Mouse (Mus musculus) testis, adult 2 months (tissue): Measurements from ENCODE around the gene Cbx7. TPM values are rescaled to one million over a fixed set of nuclear protein-coding genes. Genes with fewer than 3 reads are reported as not detected.

Source experiments
- H3K27ac ChIP-seq: fragments of 200-500 bp; 2 replicates; pipeline ENCODE4 v1.5.1; 2012; ENCODE audit warnings: low read depth, low read length; ENCODE audit not compliant: control insufficient read depth, insufficient read depth
- H3K27me3 ChIP-seq: fragments of 200-500 bp; 2 replicates; pipeline ENCODE4 v1.6.1; 2012; ENCODE audit warnings: mild to moderate bottlenecking, low read length, moderate library complexity; ENCODE audit not compliant: control insufficient read depth, insufficient read depth
- H3K36me3 ChIP-seq: fragments of 200-500 bp; 2 replicates; pipeline ENCODE4 v1.6.1; 2012; ENCODE audit warnings: mild to moderate bottlenecking, low read length; ENCODE audit not compliant: control insufficient read depth, insufficient read depth
- H3K4me1 ChIP-seq: fragments of 200-500 bp; 2 replicates; pipeline ENCODE4 v1.6.1; 2012; ENCODE audit warnings: low read length; ENCODE audit not compliant: control insufficient read depth, insufficient read depth
- H3K4me3 ChIP-seq: fragments of 200-500 bp; 2 replicates; pipeline ENCODE4 v1.5.1; 2012; ENCODE audit warnings: low read depth, mild to moderate bottlenecking, low read length, moderate library complexity, mixed read lengths; ENCODE audit not compliant: control insufficient read depth
- CTCF ChIP-seq: fragments of 200-500 bp; IDR thresholded peaks from 2 replicates; pipeline ENCODE4 v1.5.1; 2012; ENCODE audit warnings: low read depth, mild to moderate bottlenecking, inconsistent platforms, low read length, moderate library complexity; ENCODE audit not compliant: control insufficient read depth, insufficient read depth, insufficient replicate concordance
- POLR2A ChIP-seq: fragments of 200-500 bp; IDR thresholded peaks from 2 replicates; pipeline ENCODE4 v1.6.1; 2012; ENCODE audit warnings: low read depth, mild to moderate bottlenecking, inconsistent platforms, low read length, moderate library complexity; ENCODE audit not compliant: control insufficient read depth
- polyA plus RNA-seq: library from polyadenylated mRNA; depleted of rRNA; stranded (reverse); fragments of >200 nt; gene quantifications from 2 replicates; pipeline ENCODE4 v1.2.3, GENCODE M21; 2012; rRNA removed

Cbx7 gene
- polyA plus RNA-seq, 1 experiment = 44.0 TPM

DNA sequence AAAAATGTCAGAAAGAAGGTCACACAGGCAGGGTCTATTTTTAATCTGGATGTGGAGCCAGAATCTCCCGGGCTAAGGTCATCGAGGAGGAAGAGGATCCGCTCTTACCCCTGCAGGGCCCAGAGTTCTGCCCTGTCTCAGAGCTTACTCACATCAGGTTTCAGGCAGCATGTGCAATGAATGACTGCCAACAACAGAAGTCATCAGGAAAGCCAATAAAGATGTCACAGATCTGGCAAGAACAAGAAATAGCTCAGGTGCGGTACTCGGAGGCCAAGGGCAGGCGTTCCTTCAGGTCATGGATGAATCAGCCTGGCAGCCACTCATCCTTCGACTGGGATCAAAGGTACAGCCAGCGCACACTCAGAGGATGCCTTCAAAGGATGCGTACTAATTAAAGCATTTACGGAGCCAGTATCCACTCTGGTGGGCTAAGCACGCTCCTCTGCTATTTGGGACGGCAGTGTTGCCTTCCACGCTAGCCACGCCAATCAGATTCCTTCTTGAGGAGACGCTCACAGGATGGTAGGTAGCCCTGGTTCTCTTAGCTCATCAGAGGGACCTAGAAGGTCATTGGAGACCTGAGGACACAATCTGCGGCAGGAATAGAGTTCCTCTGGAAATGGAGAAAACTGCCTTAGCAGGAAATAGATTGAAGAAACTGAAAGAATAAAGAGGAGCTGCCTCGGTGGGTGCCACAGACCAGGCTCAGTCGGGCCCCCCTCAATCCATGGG, 95.5 kb downstream of the Cbx7 start:
- Histone ChIP-seq H3K27me3 (no peaks in the 10 kb centered on the region), H3K4me3 (no peak overlapping the region), H3K4me1 (peaks cover 6% of the 10 kb centered on the region), H3K36me3 (no peaks in the 10 kb centered on the region), H3K27ac (no peak overlapping the region)
- TF ChIP-seq CTCF (no peak), POLR2A (no peak)

DNA sequence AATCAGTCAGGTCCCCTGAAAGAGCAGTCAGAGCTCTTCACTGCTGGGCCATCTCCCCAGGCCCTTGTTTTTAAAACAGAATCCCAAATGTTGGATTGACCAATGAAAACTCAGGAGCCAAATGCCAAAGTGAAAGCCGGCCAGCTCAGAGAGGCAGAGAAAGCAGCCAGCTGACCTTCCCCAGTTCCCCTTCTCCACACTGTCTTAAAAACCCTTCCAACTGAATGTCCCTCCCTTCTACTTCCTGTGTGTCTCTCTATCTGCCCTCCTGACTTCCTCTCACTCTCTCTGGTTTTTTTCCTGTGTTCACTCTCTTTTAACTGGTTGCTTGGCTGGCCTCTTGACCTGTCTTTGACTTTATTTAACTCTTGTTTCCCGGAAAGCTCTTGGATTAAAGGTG, 96.9 kb downstream of the Cbx7 start:
- Histone ChIP-seq H3K36me3 (no peaks in the 10 kb centered on the region), H3K27me3 (no peaks in the 10 kb centered on the region), H3K4me3 (no peak overlapping the region), H3K4me1 (peaks cover 2% of the 10 kb centered on the region), H3K27ac (no peak overlapping the region)
- TF ChIP-seq POLR2A = no peak
- TF ChIP-seq CTCF = no peak

DNA sequence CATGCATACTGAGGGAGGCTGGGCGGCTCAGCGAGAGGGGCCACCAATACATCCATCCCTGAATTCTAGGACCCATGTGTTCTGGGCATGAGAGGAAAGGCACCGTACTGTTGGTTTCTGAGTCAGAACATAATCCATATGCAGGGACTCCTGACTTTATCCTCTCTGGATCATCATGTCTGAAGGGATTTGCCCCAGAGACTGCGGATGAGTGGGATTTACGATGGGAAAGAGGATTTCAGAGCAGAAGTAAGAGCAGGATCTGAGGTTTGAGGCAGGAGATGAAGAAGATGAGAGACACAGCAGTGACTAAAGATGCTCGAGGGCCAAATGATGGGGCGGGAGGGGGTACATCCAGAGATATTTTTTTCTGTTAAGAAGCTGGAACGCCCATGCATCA, 97.4 kb downstream of the Cbx7 start:
- Histone ChIP-seq H3K4me3 (no peak overlapping the region), H3K36me3 (no peaks in the 10 kb centered on the region), H3K27me3 (no peaks in the 10 kb centered on the region), H3K4me1 (no peaks in the 10 kb centered on the region), H3K27ac (no peak overlapping the region)
- TF ChIP-seq POLR2A = no peak
- no peak for TF ChIP-seq CTCF

DNA sequence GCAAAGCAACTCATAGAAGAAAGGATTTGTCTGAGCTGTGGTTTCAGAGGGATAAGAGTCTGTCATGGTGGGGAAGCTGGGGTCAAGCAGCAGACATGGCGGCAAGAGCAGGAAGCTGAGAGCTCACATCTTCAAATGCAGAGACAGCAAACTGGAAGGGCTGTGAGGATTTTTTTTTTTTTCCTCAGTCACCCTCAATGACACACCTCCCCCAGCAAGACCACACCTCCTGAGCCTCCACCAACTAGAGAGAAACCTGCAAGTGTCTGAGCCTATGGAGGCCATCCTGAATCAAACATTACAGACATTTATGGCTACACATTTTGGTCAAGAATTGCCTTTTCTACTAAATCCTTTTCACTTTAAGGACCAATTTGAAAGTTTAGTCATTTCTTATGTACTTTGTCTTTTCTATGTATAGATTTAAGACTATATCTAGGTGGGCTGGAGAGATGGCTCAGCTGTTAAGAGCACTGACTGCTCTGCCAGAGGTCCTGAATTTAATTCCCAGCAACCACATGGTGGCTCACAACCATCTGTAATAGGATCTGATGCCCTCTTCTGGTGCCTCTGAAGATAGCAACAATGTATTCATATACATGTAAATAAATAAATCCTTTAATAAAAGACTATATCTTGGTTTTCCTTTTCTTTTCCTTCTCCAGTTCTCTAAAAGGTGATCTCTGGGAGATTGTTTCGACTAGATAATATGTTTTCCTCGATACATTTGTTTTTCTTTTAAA, 103.5 kb downstream of the Cbx7 start:
- Histone ChIP-seq H3K4me3 (no peak overlapping the region), H3K27me3 (no peaks in the 10 kb centered on the region), H3K36me3 (no peaks in the 10 kb centered on the region), H3K27ac (no peak overlapping the region), H3K4me1 (no peaks in the 10 kb centered on the region)
- TF ChIP-seq POLR2A = no peak

Other genes with a start within 250 kb of the Cbx7 start
- gene Sun2, start 228.6 kb downstream of the Cbx7 start, polyA plus RNA-seq = 16.7 and 19.5 TPM in 2 replicates
- 187 and 198 TPM in 2 replicates for gene Dnal4, start 193.3 kb downstream of the Cbx7 start, polyA plus RNA-seq
- gene Nptxr, start 166.4 kb downstream of the Cbx7 start, polyA plus RNA-seq = 36.6 and 46.5 TPM in 2 replicates
- gene Npcd, start 136.9 kb downstream of the Cbx7 start, polyA plus RNA-seq = 0.10 TPM in 1 of 2 replicates, not detected in the other
- gene Cbx6, start 136.4 kb downstream of the Cbx7 start, polyA plus RNA-seq = 4.6 and 6.6 TPM in 2 replicates
- gene Apobec3, start 79.5 kb downstream of the Cbx7 start, polyA plus RNA-seq = 10.8 and 11.1 TPM in 2 replicates
- 1.6 and 1.9 TPM in 2 replicates for gene Pdgfb, start 43.9 kb upstream of the Cbx7 start, polyA plus RNA-seq
- gene Syngr1, start 120.2 kb upstream of the Cbx7 start, polyA plus RNA-seq = 7.9 and 8.5 TPM in 2 replicates
- 122 and 154 TPM in 2 replicates for gene Rpl3, start 120.7 kb upstream of the Cbx7 start, polyA plus RNA-seq
- 4.0 and 4.7 TPM in 2 replicates for gene Tab1, start 162.0 kb upstream of the Cbx7 start, polyA plus RNA-seq
- gene Mgat3, start 202.6 kb upstream of the Cbx7 start, polyA plus RNA-seq = 0.38 and 0.95 TPM in 2 replicates